Mouse (Mus musculus): ENCODE results near the gene Nup188.

DNA sequence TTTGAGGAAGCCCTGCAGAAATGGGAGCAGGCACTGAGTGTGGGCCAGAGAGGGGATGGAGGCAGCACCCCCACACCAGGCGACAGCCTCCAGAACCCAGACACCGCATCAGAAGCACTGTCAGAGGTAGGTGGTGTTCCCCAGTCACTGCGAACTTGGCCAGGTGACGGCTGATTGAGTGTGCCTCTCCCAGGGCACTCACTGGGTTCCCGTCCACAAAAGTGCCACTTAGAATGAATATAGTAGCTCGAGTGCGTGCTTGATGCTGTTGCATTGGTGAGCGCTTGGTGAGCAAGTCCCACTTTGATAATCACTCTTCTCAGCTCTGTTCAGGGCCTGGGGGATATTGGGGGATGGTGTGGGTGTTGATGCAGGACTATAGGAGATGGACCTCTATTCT is 85.3 kb downstream of the Nup188 start:
- TF ChIP-seq CTCF (conservative IDR thresholded peaks at IDR 0.05; ENCODE audit: low read length) (no peak), POU5F1 (IDR thresholded peaks at IDR 0.05; ENCODE audit: borderline replicate concordance, low read length) (no peak), NANOG (IDR thresholded peaks at IDR 0.05; ENCODE audit: borderline replicate concordance, low read length) (no peak)

Measured in E14TG2a.4 (cell line).